Mouse (Mus musculus) heart, adult 18-20 months (tissue): ENCODE measurements around the gene Ptprf. TPM values are rescaled to one million over a fixed set of nuclear protein-coding genes. Genes with fewer than 3 reads are reported as not detected.

Experiments
- DNase-seq, 2 experiments: peaks; one replicate each; pipeline ENCODE4 v3.0.0; 2021 to 2022; ENCODE audit warnings: mixed read lengths in 1 of 2
- total RNA-seq, 2 experiments: library from RNA; stranded (reverse); gene quantifications; 2 replicates each; pipeline ENCODE4 v1.2.3; 2021

Ptprf gene
- total RNA-seq, 2 experiments from 2014 or later = 3.5 to 7.0 TPM

- no peak for DNase-seq
Measured at GRCm38 (mm10) chr4:118286202-118286601, 5.0 kb downstream of the Ptprf start.

GRCm38 (mm10) chr4:118282182-118282562 is 9.0 kb downstream of the Ptprf start:
- no peak for DNase-seq

GRCm38 (mm10) chr4:118281444-118282181 is 9.6 kb downstream of the Ptprf start:
- no peak for DNase-seq

GRCm38 (mm10) chr4:118280506-118280905 is 10.7 kb downstream of the Ptprf start:
- DNase-seq = peak in 1 of 2 experiments; percentile 33

- DNase-seq = peak in 1 of 2 experiments; percentile 22
Measured at GRCm38 (mm10) chr4:118276520-118277232, 14.5 kb downstream of the Ptprf start.

GRCm38 (mm10) chr4:118275601-118276519 is 15.3 kb downstream of the Ptprf start:
- DNase-seq = no peak

GRCm38 (mm10) chr4:118274521-118274920 is 16.7 kb downstream of the Ptprf start:
- DNase-seq = no peak

- DNase-seq = no peak
Measured at GRCm38 (mm10) chr4:118273998-118274397, 17.2 kb downstream of the Ptprf start.

GRCm38 (mm10) chr4:118273545-118273944 is 17.7 kb downstream of the Ptprf start:
- DNase-seq = peak; percentile 23 to 36

- no peak for DNase-seq
Measured at GRCm38 (mm10) chr4:118272871-118273270, 18.3 kb downstream of the Ptprf start.

GRCm38 (mm10) chr4:118272258-118272657 is 18.9 kb downstream of the Ptprf start:
- DNase-seq = peak; percentile 63 to 79

GRCm38 (mm10) chr4:118271556-118272074 is 19.6 kb downstream of the Ptprf start:
- no peak for DNase-seq

GRCm38 (mm10) chr4:118270706-118271105 is 20.5 kb downstream of the Ptprf start:
- DNase-seq = no peak

GRCm38 (mm10) chr4:118269999-118270398 is 21.2 kb downstream of the Ptprf start:
- peak; percentile 75 to 82 for DNase-seq

GRCm38 (mm10) chr4:118268429-118269212 is 22.6 kb downstream of the Ptprf start:
- no peak for DNase-seq

GRCm38 (mm10) chr4:118265557-118265956 is 25.6 kb downstream of the Ptprf start:
- DNase-seq = no peak

- DNase-seq = no peak
Measured at GRCm38 (mm10) chr4:118261771-118262473, 29.3 kb downstream of the Ptprf start.

- DNase-seq = no peak
Measured at GRCm38 (mm10) chr4:118261291-118261690, 29.9 kb downstream of the Ptprf start.

- peak; percentile 49 to 52 for DNase-seq
Measured at GRCm38 (mm10) chr4:118260551-118261267, 30.5 kb downstream of the Ptprf start.
